Mouse (Mus musculus) C2C12 (cell line): ENCODE measurements around the gene Slc10a7. TPM values are rescaled to one million over a fixed set of nuclear protein-coding genes. Genes with fewer than 3 reads are reported as not detected.
"Not testable (repeated sequence)": the region's sequence is repeated elsewhere in the genome, so short reads cannot be mapped to it uniquely, and the experiment has no call there.

Experiments
- H3K27me3 ChIP-seq: one replicate; pipeline ENCODE4 v1.6.1; 2011; ENCODE audit not compliant: control insufficient read depth, insufficient read depth, insufficient read length
- H3K36me3 ChIP-seq: one replicate; pipeline ENCODE4 v1.6.1; 2011; ENCODE audit not compliant: control insufficient read depth, insufficient read depth
- H3K4me3 ChIP-seq: one replicate; pipeline ENCODE4 v1.5.1; 2011; ENCODE audit warnings: mild to moderate bottlenecking, control low read depth; ENCODE audit not compliant: poor library complexity, insufficient read depth, severe bottlenecking
- H3K79me2 ChIP-seq: one replicate; pipeline ENCODE4 v1.6.1; 2011; ENCODE audit not compliant: control insufficient read depth, insufficient read depth
- H3K79me3 ChIP-seq: one replicate; pipeline ENCODE4 v1.6.1; 2011; ENCODE audit warnings: low read depth, control low read depth
- H3ac ChIP-seq: one replicate; pipeline ENCODE3; 2011; ENCODE audit warnings: low read depth; ENCODE audit not compliant: control insufficient read depth, insufficient read length
- CEBPB ChIP-seq: IDR thresholded peaks from one replicate; pipeline ENCODE4 v1.6.1; 2011; ENCODE audit warnings: low read depth, mild to moderate bottlenecking, control low read depth, moderate library complexity
- CTCF ChIP-seq: IDR thresholded peaks from one replicate; pipeline ENCODE4 v1.5.1; 2011; ENCODE audit not compliant: control insufficient read depth, insufficient read depth, insufficient read length
- FOSL1 ChIP-seq: IDR thresholded peaks from one replicate; pipeline ENCODE4 v1.8.0; 2011; ENCODE audit warnings: mild to moderate bottlenecking, low read length; ENCODE audit not compliant: poor library complexity, insufficient read depth, severe bottlenecking
- MAX ChIP-seq: IDR thresholded peaks from one replicate; pipeline ENCODE4 v1.6.1; 2011; ENCODE audit warnings: mild to moderate bottlenecking, control low read depth
- MYOD1 ChIP-seq: IDR thresholded peaks from one replicate; pipeline ENCODE4 v1.6.1; 2011; ENCODE audit warnings: low read depth; ENCODE audit not compliant: control insufficient read depth, insufficient read length
- MYOG ChIP-seq: IDR thresholded peaks from one replicate; pipeline ENCODE4 v1.6.1; 2011; ENCODE audit not compliant: control insufficient read depth, insufficient read length; ENCODE audit errors: extremely low read depth
- USF1 ChIP-seq: IDR thresholded peaks from one replicate; pipeline ENCODE4 v1.6.1; 2011; ENCODE audit warnings: low read depth, mild to moderate bottlenecking, control low read depth, moderate library complexity
- polyA plus RNA-seq: library from polyadenylated mRNA; unstranded; fragments of >200 nt; fragmentation: generic; extraction: Trizol; gene quantifications from one replicate; pipeline ENCODE4 v1.2.1, GENCODE M21; 2012; ENCODE audit warnings: missing spikeins

The Slc10a7 gene
- polyA plus RNA-seq, 1 experiment, result 7.5 TPM

DNA sequence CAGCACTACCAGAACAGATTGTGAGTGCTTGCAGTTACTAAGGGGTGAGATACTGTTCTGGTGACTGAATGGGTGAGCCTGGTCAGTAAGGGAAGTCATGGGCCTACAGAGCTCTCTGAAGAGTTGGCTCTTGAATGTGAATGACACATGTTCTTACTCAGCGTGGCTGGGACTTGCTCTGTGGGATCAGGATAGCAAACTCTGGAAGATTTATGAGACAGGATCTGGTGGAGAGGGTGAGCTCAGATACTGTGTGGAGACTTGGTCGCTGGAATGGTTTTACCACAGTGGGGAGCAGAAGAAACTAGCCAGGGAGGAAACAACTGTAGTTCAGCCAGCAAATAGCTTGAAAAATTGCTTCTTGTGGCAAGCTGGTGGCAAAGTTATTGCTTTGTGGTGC is 35.4 kb downstream of the Slc10a7 start:
- TF ChIP-seq MAX, result no peak
- TF ChIP-seq USF1, result no peak
- no peak for TF ChIP-seq MYOD1
- no peak for TF ChIP-seq FOSL1
- no peak for TF ChIP-seq MYOG
- no peak for TF ChIP-seq CEBPB
- TF ChIP-seq CTCF, result no peak
- H3K79me2 ChIP-seq, result no peaks in the 10 kb centered on the region
- peaks cover 9% of the 10 kb centered on the region for H3K36me3 ChIP-seq
- H3K79me3 ChIP-seq, result no peaks in the 10 kb centered on the region
- no peak overlapping the region for H3ac ChIP-seq
- no peaks in the 10 kb centered on the region for H3K27me3 ChIP-seq
- H3K4me3 ChIP-seq, result no peak overlapping the region

DNA sequence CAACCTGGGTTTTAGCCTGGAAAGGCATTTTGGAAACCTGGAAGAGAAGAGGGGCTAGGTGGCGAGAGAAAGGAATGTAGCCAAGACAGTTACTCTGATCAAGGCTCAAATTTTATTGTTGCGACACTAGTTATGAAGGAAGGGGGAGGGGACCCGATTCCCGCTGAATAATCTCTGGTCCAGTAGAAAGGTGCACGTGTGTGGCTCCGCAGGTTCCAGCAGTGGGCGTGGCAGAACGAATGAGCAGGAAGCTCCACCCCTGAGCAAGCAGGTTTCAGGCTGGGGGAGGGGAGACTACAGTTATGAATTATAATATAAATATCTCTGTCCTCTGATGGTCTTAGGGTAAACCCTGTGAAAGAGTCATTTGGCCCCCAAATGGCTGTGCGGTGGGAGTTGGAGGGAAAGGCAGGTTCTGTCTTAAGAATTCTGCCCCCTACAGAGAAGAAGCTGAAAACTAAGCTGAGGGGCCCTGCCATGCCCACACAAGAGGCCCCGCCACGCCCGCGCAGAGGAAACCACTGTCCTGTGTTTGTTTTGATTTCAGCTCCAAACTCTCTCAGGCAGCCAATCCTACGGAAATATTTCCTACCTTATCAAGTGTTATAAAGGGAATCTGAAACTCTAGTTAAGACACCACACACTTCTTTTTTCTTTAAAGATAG is 36.1 kb downstream of the Slc10a7 start:
- H3ac ChIP-seq, H3K79me2 ChIP-seq, H3K36me3 ChIP-seq, H3K27me3 ChIP-seq, H3K4me3 ChIP-seq, H3K79me3 ChIP-seq: not testable (repeated sequence)

DNA sequence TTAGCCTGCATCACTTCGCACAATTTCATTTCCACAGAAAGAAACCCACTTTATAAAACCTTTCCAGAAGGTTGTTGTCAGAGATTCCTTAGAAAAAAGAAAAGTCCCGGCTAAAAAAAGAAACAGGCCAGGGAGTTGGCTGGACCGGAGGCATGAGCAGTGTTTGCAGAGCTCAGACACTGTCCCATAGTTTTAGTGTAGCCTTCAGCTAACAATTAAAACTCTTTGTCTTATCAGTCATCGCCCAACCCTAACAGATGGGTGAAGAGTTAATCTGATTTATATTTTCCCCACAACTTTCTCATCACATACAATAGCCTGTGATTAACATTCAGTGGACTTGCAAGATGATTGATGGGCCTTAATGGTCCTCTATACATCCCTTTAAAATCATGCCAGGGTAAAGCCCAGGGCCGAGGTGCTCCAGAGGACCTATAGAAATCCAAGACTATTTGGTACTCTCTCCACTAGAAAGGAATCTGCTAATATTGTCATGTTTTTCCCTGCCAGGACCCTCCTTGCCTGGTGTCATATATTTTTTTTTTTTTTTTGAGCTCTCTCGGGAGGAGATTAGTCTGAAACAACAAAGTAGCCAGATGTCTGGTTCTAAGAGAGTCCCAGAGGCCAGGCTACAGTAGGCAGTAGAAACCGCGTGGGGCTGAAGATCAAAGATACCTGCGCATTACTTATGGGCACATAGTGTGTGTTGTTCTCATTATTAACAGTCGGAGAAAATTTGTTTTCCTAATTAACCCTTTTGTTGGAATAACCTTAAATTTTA is 41.0 kb downstream of the Slc10a7 start:
- Histone ChIP-seq H3K27me3 (no peaks in the 10 kb centered on the region), H3K79me3 (no peaks in the 10 kb centered on the region), H3K4me3 (no peak overlapping the region), H3ac (no peak overlapping the region), H3K79me2 (no peaks in the 10 kb centered on the region), H3K36me3 (peaks cover 4% of the 10 kb centered on the region)
- no peak for TF ChIP-seq MYOD1
- TF ChIP-seq MAX, result no peak
- TF ChIP-seq FOSL1, result no peak
- no peak for TF ChIP-seq CTCF
- TF ChIP-seq MYOG, result no peak
- TF ChIP-seq CEBPB, result no peak
- no peak for TF ChIP-seq USF1

DNA sequence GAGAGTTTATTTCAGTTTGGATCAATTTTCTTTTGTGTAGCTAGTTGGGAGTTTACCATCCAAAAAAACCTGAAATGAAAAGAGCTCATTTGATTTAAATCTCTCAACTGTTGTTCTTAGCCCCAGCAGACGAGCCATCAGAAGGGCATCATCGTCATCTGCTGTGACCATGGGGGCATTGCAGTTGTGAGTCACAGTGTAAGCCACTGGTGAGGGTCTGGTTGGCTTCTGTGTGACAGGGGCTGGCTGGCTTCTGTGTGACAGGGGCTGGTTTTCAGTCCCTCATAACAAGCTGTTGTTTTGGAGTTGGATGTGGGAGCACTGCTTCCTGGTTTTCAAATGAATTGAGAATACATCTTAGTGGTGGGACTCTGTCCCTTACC is 41.6 kb downstream of the Slc10a7 start:
- H3K79me2 ChIP-seq, result no peaks in the 10 kb centered on the region
- H3K4me3 ChIP-seq, result no peak overlapping the region
- TF ChIP-seq FOSL1 (no peak), CEBPB (no peak), CTCF (no peak), USF1 (no peak), MYOD1 (no peak), MYOG (no peak), MAX (no peak)

DNA sequence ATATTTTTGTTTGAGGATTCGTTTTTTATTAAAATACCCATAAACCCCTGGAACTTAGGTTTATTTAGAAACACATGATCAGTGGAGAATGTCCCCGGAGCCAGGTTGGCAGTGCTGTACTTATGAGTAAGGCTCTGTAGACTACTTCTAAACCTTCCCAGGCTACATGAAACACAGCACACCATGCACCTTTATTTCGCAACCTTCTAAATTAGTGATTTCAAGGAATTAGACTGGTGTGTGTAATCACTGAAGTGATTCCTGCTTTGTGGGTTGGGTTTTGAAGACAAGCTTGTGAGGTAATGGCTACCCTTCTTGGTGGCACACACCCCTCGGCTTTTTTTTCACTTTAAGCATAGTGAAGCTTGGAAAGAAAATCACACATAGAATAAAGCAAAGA is 46.7 kb downstream of the Slc10a7 start:
- H3K79me2 ChIP-seq, result no peaks in the 10 kb centered on the region
- H3K27me3 ChIP-seq, result no peaks in the 10 kb centered on the region
- no peaks in the 10 kb centered on the region for H3K79me3 ChIP-seq
- H3ac ChIP-seq, result no peak overlapping the region
- H3K4me3 ChIP-seq, result no peak overlapping the region
- no peak for TF ChIP-seq CTCF
- no peak for TF ChIP-seq USF1
- TF ChIP-seq MYOD1, result no peak
- no peak for TF ChIP-seq MYOG
- no peak for TF ChIP-seq CEBPB
- peaks cover 2% of the 10 kb centered on the region for H3K36me3 ChIP-seq

More for the DNA sequence above, 41.6 kb downstream of the Slc10a7 start:
- Histone ChIP-seq H3K79me3 (no peaks in the 10 kb centered on the region), H3K36me3 (peaks cover 4% of the 10 kb centered on the region), H3ac (no peak overlapping the region), H3K27me3 (no peaks in the 10 kb centered on the region)

DNA sequence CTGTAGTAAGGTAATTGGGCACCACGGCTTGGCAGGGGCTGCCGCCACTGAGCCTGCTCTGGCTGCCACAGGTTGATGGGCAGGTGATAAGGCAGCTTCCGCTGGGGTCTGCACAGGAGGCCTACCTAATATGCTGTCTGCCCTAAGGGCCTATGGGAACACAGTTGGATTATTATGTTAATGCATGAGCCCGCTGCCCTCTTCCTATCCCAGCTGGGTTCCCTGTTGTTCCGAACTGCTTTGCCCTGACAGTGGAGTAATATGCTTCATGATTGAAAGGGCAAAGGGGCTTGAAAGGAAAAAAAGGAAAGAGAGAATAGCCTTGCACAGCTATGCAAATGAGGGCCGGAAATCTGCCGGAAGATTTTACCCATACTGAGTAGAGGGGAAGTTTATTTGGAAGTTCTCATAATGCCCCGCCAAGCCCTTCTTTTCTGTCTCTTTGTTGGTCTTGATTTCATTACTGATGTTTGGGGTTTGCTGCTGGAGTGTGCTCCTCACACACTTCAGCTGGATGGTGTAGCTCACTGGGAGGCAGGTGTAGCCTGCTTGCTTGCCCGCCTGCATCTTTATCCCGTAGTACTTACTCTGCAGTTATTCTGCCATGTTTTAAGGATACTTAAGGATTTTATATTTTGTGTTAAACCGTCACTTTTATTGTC is 47.8 kb downstream of the Slc10a7 start:
- TF ChIP-seq MYOG (no peak), MAX (no peak), USF1 (no peak), CTCF (no peak), FOSL1 (no peak), CEBPB (no peak), MYOD1 (no peak)
- no peak overlapping the region for H3K4me3 ChIP-seq
- H3K79me2 ChIP-seq, result no peaks in the 10 kb centered on the region
- no peak overlapping the region for H3ac ChIP-seq
- no peaks in the 10 kb centered on the region for H3K27me3 ChIP-seq
- H3K79me3 ChIP-seq, result peaks cover 2% of the 10 kb centered on the region
- no peaks in the 10 kb centered on the region for H3K36me3 ChIP-seq
